Mouse (Mus musculus) embryonic stem cell, embryonic (primary cell): Measurements from ENCODE around the gene Atoh7.

Experiments used
- CTCF ChIA-PET, 4 experiments: fragments of 300-600 bp in 2 of 4; fragments of 350-600 bp in 2 of 4; sonication (Branson Sonifier 250); formaldehyde crosslinking; loops; one replicate each; lab custom pipeline; 2022; ENCODE audit warnings: inconsistent platforms in 2 of 4; lab: Charles Lee
- POLR2A ChIA-PET, 4 experiments: fragments of 300-600 bp in 2 of 4; fragments of 350-600 bp in 2 of 4; sonication (Branson Sonifier 250); formaldehyde crosslinking; loops; one replicate each; lab custom pipeline; 2022; ENCODE audit warnings: antibody characterized with exemption in 4 of 4, inconsistent platforms in 1 of 4; lab: Charles Lee

The Atoh7 gene

GRCm38 (mm10) chr10:63122516-63122915 lies 23.1 kb downstream of the Atoh7 start:
- CTCF ChIA-PET = interaction anchor here in 1 of 4 experiments (1.2 kb wide), 1 partner anchor 260 kb away, joined by 3 read pairs; the partner anchor contains the start of gene Dnajc12
- POLR2A ChIA-PET = no interaction called here

- POLR2A ChIA-PET = interaction anchor here in 3 of 4 experiments (0.6 to 3.5 kb wide), 9 partner anchors 12 to 1459 kb away, joined by 3 to 17 read pairs (median 3); no protein-coding TSS in a partner anchor
- CTCF ChIA-PET = interaction anchor here in 1 of 4 experiments (0.5 to 0.9 kb wide), 3 partner anchors 34 to 220 kb away, joined by 3 to 5 read pairs (median 5); no protein-coding TSS in a partner anchor
These were observed 23.7 kb downstream of the Atoh7 start for GRCm38 (mm10) chr10:63123141-63123540.

- POLR2A ChIA-PET = interaction anchor here in 2 of 4 experiments (0.5 to 3.5 kb wide), 3 partner anchors 12 to 554 kb away, joined by 3 to 17 read pairs (median 3); no protein-coding TSS in a partner anchor
- CTCF ChIA-PET = interaction anchor here (0.5 to 2.5 kb wide), 15 partner anchors 19 to 574 kb away, joined by 3 to 23 read pairs (median 5); partner anchors contain the start of genes Hnrnph3 (in 1 of the 4), Pbld1 (in 1 of the 4), Pbld2 (in 1 of the 4) and Sirt1 (in 1 of the 4)
These were observed 24.6 kb downstream of the Atoh7 start for GRCm38 (mm10) chr10:63124016-63124415.

GRCm38 (mm10) chr10:63125343-63125742 lies 25.9 kb downstream of the Atoh7 start:
- CTCF ChIA-PET = interaction anchor here (0.5 to 2.5 kb wide), 60 partner anchors 8 to 676 kb away, joined by 3 to 23 read pairs (median 4); partner anchors contain the start of genes Dnajc12 (in 2 of the 4), Pbld2 (in 2 of the 4), Sirt1 (in 2 of the 4) and Atoh7 (in 1 of the 4)
- POLR2A ChIA-PET = interaction anchor here in 2 of 4 experiments (0.7 to 3.5 kb wide), 5 partner anchors 11 to 252 kb away, joined by 3 to 17 read pairs (median 3); partner anchors contain the start of gene Hnrnph3 (in 1 of the 2)

DNA sequence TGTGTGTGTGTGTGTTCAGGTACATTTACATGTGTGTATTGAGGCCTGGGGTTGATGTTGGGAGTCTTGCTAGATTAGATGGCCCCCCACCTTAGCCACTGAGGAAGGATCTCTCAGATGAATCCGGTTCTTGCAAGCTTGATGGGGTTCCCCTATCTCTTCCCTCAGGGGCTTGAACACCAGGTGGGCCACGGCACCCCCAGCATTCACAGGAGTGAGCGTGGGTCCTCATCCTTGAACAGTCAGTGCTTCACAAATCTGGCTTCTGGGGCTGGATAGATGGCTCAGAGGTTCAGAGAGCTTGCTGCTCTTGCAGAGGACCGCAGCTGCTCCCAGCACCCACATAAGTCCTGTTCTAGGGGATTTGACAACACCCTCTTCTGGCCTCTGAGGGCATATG lies 26.7 kb downstream of the Atoh7 start:
- CTCF ChIA-PET = interaction anchor here in 3 of 4 experiments (0.6 to 2.5 kb wide), 11 partner anchors 9 to 260 kb away, joined by 3 to 27 read pairs (median 7); no protein-coding TSS in a partner anchor
- POLR2A ChIA-PET = interaction anchor here in 1 of 4 experiments (3.5 kb wide), 1 partner anchor 10 kb away, joined by 17 read pairs; no protein-coding TSS in a partner anchor

- ChIA-PET CTCF (interaction anchor here in 1 of 4 experiments (1.5 kb wide), 1 partner anchor 182 kb away, joined by 3 read pairs; no protein-coding TSS in a partner anchor), POLR2A (interaction anchor here in 1 of 4 experiments (1.0 kb wide), 1 partner anchor 9 kb away, joined by 3 read pairs; no protein-coding TSS in a partner anchor)
These were observed 27.7 kb downstream of the Atoh7 start for GRCm38 (mm10) chr10:63127156-63127555.

DNA sequence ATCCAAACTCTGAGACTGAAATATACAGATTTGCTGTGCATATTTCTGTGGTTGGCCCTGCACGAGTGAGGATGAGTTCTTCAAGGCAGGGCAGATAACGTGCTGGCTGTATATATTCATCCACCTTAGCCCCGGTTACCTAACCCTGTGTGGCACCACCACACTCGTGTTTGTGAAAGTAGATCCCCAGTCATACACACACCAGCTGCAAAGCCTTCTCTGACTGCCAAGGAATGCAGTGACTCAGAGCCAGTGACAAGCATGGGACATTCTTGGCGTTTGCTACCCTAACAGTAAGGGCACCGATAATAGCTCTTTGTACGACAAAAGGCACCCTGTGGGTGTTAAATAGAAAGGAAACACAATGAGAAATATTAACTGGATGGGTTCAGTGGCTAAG lies 28.8 kb downstream of the Atoh7 start:
- CTCF ChIA-PET = interaction anchor here in 2 of 4 experiments (0.6 to 1.5 kb wide), 2 partner anchors 47 to 181 kb away, joined by 3 to 8 read pairs; no protein-coding TSS in a partner anchor
- POLR2A ChIA-PET = no interaction called here

DNA sequence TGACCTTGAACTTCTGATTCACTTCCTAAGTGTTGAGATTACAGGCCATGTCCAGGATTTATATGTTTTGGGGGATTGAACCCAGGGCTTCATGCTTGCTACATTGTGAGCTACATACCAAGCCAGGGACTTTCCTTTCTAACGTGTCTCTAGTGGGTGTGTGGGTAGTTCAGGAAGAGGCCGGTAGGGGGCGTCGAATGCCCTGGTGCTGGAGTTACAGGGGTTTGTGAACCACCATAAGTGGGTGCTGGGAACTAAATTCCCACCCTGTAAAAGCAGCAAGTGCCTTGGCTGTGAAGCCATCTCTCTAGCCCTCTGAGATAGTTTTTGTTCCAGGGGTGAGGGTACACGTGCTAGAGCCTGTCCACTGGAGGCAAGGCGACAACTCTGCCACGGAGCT lies 31.0 kb downstream of the Atoh7 start:
- POLR2A ChIA-PET = interaction anchor here in 3 of 4 experiments (0.8 to 1.7 kb wide), 8 partner anchors 12 to 256 kb away, joined by 3 to 6 read pairs (median 4); partner anchors contain the start of genes Atoh7 (in 1 of the 3), Herc4 (in 1 of the 3) and Sirt1 (in 1 of the 3)
- CTCF ChIA-PET = interaction anchor here (0.5 to 2.4 kb wide), 17 partner anchors 46 to 378 kb away, joined by 3 to 11 read pairs (median 4); partner anchors contain the start of genes Dnajc12 (in 2 of the 4) and Rufy2 (in 1 of the 4)

DNA sequence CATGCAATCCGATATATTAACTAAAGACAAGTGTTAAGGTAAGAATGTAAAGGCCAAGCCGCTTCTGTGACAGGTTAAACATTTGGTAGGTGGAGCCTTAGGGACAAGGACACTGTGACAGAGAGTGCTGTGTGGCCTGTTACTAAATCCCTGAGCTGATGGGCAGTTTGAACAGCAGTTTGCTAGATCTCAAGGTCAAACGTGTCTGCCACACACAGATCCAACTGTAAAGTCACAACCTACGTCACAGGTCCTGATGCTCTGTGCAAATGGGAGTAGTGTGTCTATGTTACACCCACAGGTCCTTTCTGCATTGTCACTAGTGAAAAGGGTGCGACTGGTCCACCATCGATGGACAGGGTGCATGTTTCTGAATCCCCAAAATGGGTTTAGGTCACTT lies 32.9 kb downstream of the Atoh7 start:
- ChIA-PET POLR2A (interaction anchor here in 2 of 4 experiments (0.6 to 1.3 kb wide), 2 partner anchors 204 to 208 kb away, joined by 3 to 5 read pairs; no protein-coding TSS in a partner anchor), CTCF (interaction anchor here in 3 of 4 experiments (0.5 to 2.4 kb wide), 5 partner anchors 177 to 956 kb away, joined by 3 to 11 read pairs (median 5); partner anchors contain the start of gene Dnajc12 (in 1 of the 3))

- ChIA-PET POLR2A (interaction anchor here in 1 of 4 experiments (0.6 kb wide), 1 partner anchor 58 kb away, joined by 5 read pairs; no protein-coding TSS in a partner anchor), CTCF (interaction anchor here in 2 of 4 experiments (0.6 to 1.1 kb wide), 3 partner anchors 8 to 74 kb away, joined by 3 to 4 read pairs (median 4); no protein-coding TSS in a partner anchor)
These were observed 33.9 kb downstream of the Atoh7 start for GRCm38 (mm10) chr10:63133326-63133725.

GRCm38 (mm10) chr10:63135680-63136079 lies 36.2 kb downstream of the Atoh7 start:
- CTCF ChIA-PET = interaction anchor here (0.7 to 2.6 kb wide), 12 partner anchors 10 to 251 kb away, joined by 3 to 11 read pairs (median 4); partner anchors contain the start of gene Rufy2 (in 1 of the 4)
- POLR2A ChIA-PET = interaction anchor here in 3 of 4 experiments (0.6 to 2.9 kb wide), 18 partner anchors 8 to 444 kb away, joined by 3 to 17 read pairs (median 3); partner anchors contain the start of genes Atoh7 (in 1 of the 3), Dnajc12 (in 1 of the 3), Gm7075 (in 1 of the 3) and Hnrnph3 (in 1 of the 3)

- CTCF ChIA-PET = interaction anchor here (0.9 to 2.6 kb wide), 8 partner anchors 11 to 241 kb away, joined by 3 to 11 read pairs (median 4); partner anchors contain the start of gene Rufy2 (in 1 of the 4)
These were observed 37.0 kb downstream of the Atoh7 start for GRCm38 (mm10) chr10:63136436-63136835.

DNA sequence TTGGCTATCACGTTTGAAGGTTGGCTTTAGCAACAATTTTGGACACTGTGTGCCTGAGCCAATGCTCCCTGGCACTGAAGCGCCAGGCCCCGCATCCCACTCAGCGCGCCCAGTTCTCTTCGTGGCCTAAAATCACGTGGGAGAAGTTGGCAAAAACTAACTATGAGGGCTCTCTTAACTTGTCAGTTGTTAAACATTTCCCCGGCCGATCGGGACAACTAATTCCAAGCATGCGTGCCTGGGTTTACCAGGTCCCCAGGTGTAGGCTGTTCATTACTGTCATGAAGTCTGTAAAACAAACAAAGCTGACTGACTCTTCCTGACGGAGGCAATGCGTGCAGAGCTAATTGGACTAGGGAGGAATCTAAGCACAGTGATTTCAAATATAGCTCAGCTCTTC lies 43.2 kb downstream of the Atoh7 start:
- ChIA-PET CTCF (interaction anchor here in 2 of 4 experiments (0.7 to 2.0 kb wide), 5 partner anchors 11 to 280 kb away, joined by 3 to 11 read pairs (median 4); partner anchors contain the start of gene Dnajc12 (in 1 of the 2)), POLR2A (interaction anchor here in 3 of 4 experiments (0.5 to 1.8 kb wide), 19 partner anchors 12 to 244 kb away, joined by 3 to 6 read pairs (median 4); partner anchors contain the start of genes Atoh7 (in 1 of the 3), Dnajc12 (in 1 of the 3), Herc4 (in 1 of the 3) and Hnrnph3 (in 1 of the 3))

More at GRCm38 (mm10) chr10:63136436-63136835, 37.0 kb downstream of the Atoh7 start:
- POLR2A ChIA-PET = interaction anchor here in 3 of 4 experiments (0.6 to 2.9 kb wide), 13 partner anchors 9 to 445 kb away, joined by 3 to 17 read pairs (median 4); partner anchors contain the start of genes Dnajc12 (in 1 of the 3), Gm7075 (in 1 of the 3), Hnrnph3 (in 1 of the 3) and Pbld2 (in 1 of the 3)
